Mouse (Mus musculus) G1E (cell line): ENCODE data around the gene Arl16. TPM values are rescaled to one million over a fixed set of nuclear protein-coding genes. Genes with fewer than 3 reads are reported as not detected.
A peak's percentile ranks its signal among the peaks of the same experiment; 100 is the strongest.

Experiments
- ATAC-seq: 2 replicates; pipeline ENCODE4 v1.8.0; 2016; ENCODE audit warnings: mild to moderate bottlenecking; ENCODE audit not compliant: insufficient number of reproducible peaks, poor library complexity, low FRiP score, severe bottlenecking; ENCODE audit errors: extremely low read depth
- DNase-seq: peaks from one replicate; pipeline ENCODE4 v3.0.0; 2012; ENCODE audit warnings: low spot score
- H3K27me3 ChIP-seq: 2 replicates; pipeline ENCODE4 v1.6.1; 2012; ENCODE audit warnings: mild to moderate bottlenecking, low read length, inconsistent platforms; ENCODE audit not compliant: insufficient read depth
- H3K36me3 ChIP-seq: replicated peaks from 2 replicates; pipeline ENCODE3; 2012; ENCODE audit warnings: mild to moderate bottlenecking, inconsistent platforms
- H3K4me1 ChIP-seq: 2 replicates; pipeline ENCODE4 v1.6.1; 2012; ENCODE audit warnings: low read depth, low read length, inconsistent platforms, mixed read lengths; ENCODE audit not compliant: insufficient read depth
- H3K4me3 ChIP-seq: 2 replicates; pipeline ENCODE4 v1.5.1; 2012; ENCODE audit warnings: low read depth, mild to moderate bottlenecking, inconsistent platforms, low read length, moderate library complexity, mixed read lengths
- H3K9me3 ChIP-seq: replicated peaks from 2 replicates; pipeline ENCODE4 v1.6.1; 2012; ENCODE audit warnings: inconsistent platforms
- CTCF ChIP-seq: IDR thresholded peaks from 2 replicates; pipeline ENCODE4 v1.5.1; 2012; ENCODE audit warnings: low read depth, low read length, inconsistent platforms, mixed read lengths
- GATA1 ChIP-seq: IDR thresholded peaks from 2 replicates; pipeline ENCODE4 v1.6.1; 2012; ENCODE audit warnings: borderline replicate concordance, low read length, inconsistent platforms, mixed read lengths
- GATA2 ChIP-seq: IDR thresholded peaks from 2 replicates; pipeline ENCODE4 v1.6.1; 2012; ENCODE audit warnings: low read depth, low read length, inconsistent platforms, borderline replicate concordance
- POLR2AphosphoS5 ChIP-seq: IDR thresholded peaks from 2 replicates; pipeline ENCODE4 v1.6.1; 2012; ENCODE audit warnings: low read depth, low read length, inconsistent platforms; ENCODE audit not compliant: insufficient replicate concordance
- TAL1 ChIP-seq: conservative IDR thresholded peaks from 2 replicates; pipeline ENCODE4 v1.6.1; 2012; ENCODE audit warnings: low read depth, low read length, inconsistent platforms, mixed read lengths
- polyA plus RNA-seq: library from polyadenylated mRNA; stranded (reverse); fragments of >175 nt; gene quantifications from 2 replicates; pipeline ENCODE4 v1.2.3, GENCODE M21; 2012
- total RNA-seq, 2 experiments: library from RNA; stranded (forward) in 1 of 2; stranded (reverse) in 1 of 2; fragments of 200-1000 nt in 1 of 2; fragments of >200 nt in 1 of 2; fragmentation: Nextera tagmentation in 1 of 2; gene quantifications; 2 replicates each; pipeline ENCODE4 v1.2.3; 2014 to 2017

Gene Arl16
- total and polyA plus RNA-seq, 3 experiments = 17.0 to 24.5 (median 21.0) TPM

DNA sequence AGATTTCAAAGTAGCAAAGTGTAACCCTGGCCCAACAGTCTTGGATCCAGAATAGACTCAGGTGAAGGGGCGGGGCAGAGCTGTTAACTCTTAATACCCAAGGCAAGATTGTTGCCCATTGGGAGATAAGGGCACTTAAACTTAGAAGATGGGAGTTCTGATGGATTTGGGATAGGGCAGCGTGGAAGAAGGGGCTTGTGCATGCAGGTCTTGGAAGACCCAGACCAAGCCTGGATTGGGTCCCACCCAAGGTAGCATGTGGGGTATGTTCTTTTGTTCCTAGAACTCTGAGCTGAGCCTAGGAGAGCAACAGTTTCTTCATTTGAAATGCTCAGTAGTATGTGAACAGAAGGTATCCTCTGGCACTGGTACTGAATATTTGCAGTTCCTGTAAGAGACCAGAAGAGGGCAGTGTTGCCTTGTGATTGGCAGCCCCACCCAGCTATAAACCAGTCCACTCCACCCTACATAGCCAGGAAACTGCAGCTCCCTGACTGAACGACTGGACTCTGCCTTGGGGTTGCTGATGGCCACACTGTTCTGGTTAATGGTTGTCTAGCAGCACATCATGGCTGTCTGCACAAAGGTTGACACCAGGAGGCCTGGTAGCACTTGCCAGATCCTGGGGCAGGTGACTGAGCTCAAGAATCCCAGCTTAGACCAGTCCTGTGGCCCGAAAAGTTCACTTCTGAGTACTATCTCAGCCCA lies 21.8 kb upstream of the Arl16 start:
- H3K4me3 ChIP-seq = peak overlapping the region; percentile 36; the same call in 1 of the 2 replicates
- ATAC-seq (peak; percentile 24), DNase-seq (peak; percentile 47)
- no peaks in the 10 kb centered on the region for H3K27me3 ChIP-seq
- TF ChIP-seq POLR2AphosphoS5 (0 out of 2 replicates have a peak, but pooled peaks have one; percentile 58), GATA2 (no peak), GATA1 (no peak), TAL1 (no peak), CTCF (peak; percentile 94)
- peaks cover 82% of the 10 kb centered on the region for H3K4me1 ChIP-seq
- H3K9me3 ChIP-seq = no peaks in the 10 kb centered on the region
- peaks cover 73% of the 10 kb centered on the region for H3K36me3 ChIP-seq

- DNase-seq = no peak
- H3K9me3 ChIP-seq = no peaks in the 10 kb centered on the region
- TF ChIP-seq GATA1 = no peak
- no peak for TF ChIP-seq CTCF
- no peak for TF ChIP-seq POLR2AphosphoS5
- TF ChIP-seq TAL1 = no peak
- no peak for TF ChIP-seq GATA2
Observed at GRCm38 (mm10) chr11:120488516-120488915, 21.1 kb upstream of the Arl16 start.

GRCm38 (mm10) chr11:120485251-120485650 lies 17.8 kb upstream of the Arl16 start:
- H3K36me3 ChIP-seq = peaks cover 86% of the 10 kb centered on the region
- no peak for DNase-seq
- no peaks in the 10 kb centered on the region for H3K9me3 ChIP-seq
- ATAC-seq = no peak
- peaks cover 67% of the 10 kb centered on the region for H3K4me1 ChIP-seq
- peak overlapping the region; percentile 97 for H3K4me3 ChIP-seq
- no peaks in the 10 kb centered on the region for H3K27me3 ChIP-seq
- no peak for TF ChIP-seq GATA2
- no peak for TF ChIP-seq CTCF
- TF ChIP-seq TAL1 = no peak
- TF ChIP-seq POLR2AphosphoS5 = no peak
- no peak for TF ChIP-seq GATA1

More at GRCm38 (mm10) chr11:120488516-120488915, 21.1 kb upstream of the Arl16 start:
- H3K4me1 ChIP-seq = peaks cover 83% of the 10 kb centered on the region
- no peak overlapping the region for H3K4me3 ChIP-seq
- peaks cover 72% of the 10 kb centered on the region for H3K36me3 ChIP-seq
- no peaks in the 10 kb centered on the region for H3K27me3 ChIP-seq
- no peak for ATAC-seq

- DNase-seq = peak; percentile 94
- ATAC-seq = peak; percentile 75
- Histone ChIP-seq H3K27me3 (no peaks in the 10 kb centered on the region), H3K9me3 (no peaks in the 10 kb centered on the region), H3K4me1 (peaks cover 59% of the 10 kb centered on the region), H3K36me3 (peaks cover 85% of the 10 kb centered on the region), H3K4me3 (peak within 1 kb of the TSS; percentile 97)
- no peak for TF ChIP-seq TAL1
Observed at GRCm38 (mm10) chr11:120484265-120484981, 17.0 kb upstream of the Arl16 start, which contains the start of gene Mrpl12. Gene Mrpl12, plus strand, starts transcription at chr11:120484613.

- H3K27me3 ChIP-seq = no peaks in the 10 kb centered on the region
- peak overlapping the region; percentile 97; the same call in 1 of the 2 replicates for H3K4me3 ChIP-seq
- DNase-seq = no peak
- no peak for TF ChIP-seq TAL1
- no peak for TF ChIP-seq GATA1
- no peak for TF ChIP-seq CTCF
- TF ChIP-seq POLR2AphosphoS5 = no peak
- TF ChIP-seq GATA2 = no peak
- no peaks in the 10 kb centered on the region for H3K9me3 ChIP-seq
- peaks cover 52% of the 10 kb centered on the region for H3K4me1 ChIP-seq
- H3K36me3 ChIP-seq = peaks cover 85% of the 10 kb centered on the region
- no peak for ATAC-seq
Observed at GRCm38 (mm10) chr11:120483448-120483934, 16.1 kb upstream of the Arl16 start.

GRCm38 (mm10) chr11:120472052-120472451 lies 4.6 kb upstream of the Arl16 start:
- H3K4me3 ChIP-seq = no peak overlapping the region
- H3K27me3 ChIP-seq = no peaks in the 10 kb centered on the region
- peaks cover 78% of the 10 kb centered on the region for H3K36me3 ChIP-seq
- TF ChIP-seq GATA1 (no peak), CTCF (no peak), POLR2AphosphoS5 (no peak), TAL1 (no peak), GATA2 (no peak)
- H3K4me1 ChIP-seq = peaks cover 22% of the 10 kb centered on the region
- ATAC-seq (no peak), DNase-seq (no peak)
- no peaks in the 10 kb centered on the region for H3K9me3 ChIP-seq
